Mouse (Mus musculus) embryonic stem cell, embryonic (primary cell): ENCODE data around the gene Kif5c.

Source experiments
- CTCF ChIA-PET, 4 experiments: fragments of 300-600 bp in 2 of 4; fragments of 350-600 bp in 2 of 4; sonication (Branson Sonifier 250); formaldehyde crosslinking; loops; one replicate each; lab custom pipeline; 2022; ENCODE audit warnings: inconsistent platforms in 2 of 4; lab: Charles Lee
- POLR2A ChIA-PET, 4 experiments: fragments of 300-600 bp in 2 of 4; fragments of 350-600 bp in 2 of 4; sonication (Branson Sonifier 250); formaldehyde crosslinking; loops; one replicate each; lab custom pipeline; 2022; ENCODE audit warnings: antibody characterized with exemption in 4 of 4, inconsistent platforms in 1 of 4; lab: Charles Lee

Kif5c gene

GRCm38 (mm10) chr2:49616765-49617164, 2.3 kb upstream of the Kif5c start:
- ChIA-PET CTCF (no interaction called here), POLR2A (interaction anchor here in 1 of 4 experiments (0.6 kb wide), 1 partner anchor 26 kb away, joined by 4 read pairs; no protein-coding TSS in a partner anchor)

- POLR2A ChIA-PET = no interaction called here
These were observed 823 bp downstream of the Kif5c start for GRCm38 (mm10) chr2:49619719-49620522.

GRCm38 (mm10) chr2:49620626-49621117, 1.6 kb downstream of the Kif5c start:
- ChIA-PET POLR2A (no interaction called here), CTCF (no interaction called here)

More at GRCm38 (mm10) chr2:49619719-49620522, 823 bp downstream of the Kif5c start:
- CTCF ChIA-PET = no interaction called here

GRCm38 (mm10) chr2:49621234-49621633, 2.1 kb downstream of the Kif5c start:
- ChIA-PET POLR2A (interaction anchor here in 1 of 4 experiments (0.7 to 1.5 kb wide), 3 partner anchors 32 to 502 kb away, joined by 3 read pairs; no protein-coding TSS in a partner anchor), CTCF (no interaction called here)

GRCm38 (mm10) chr2:49625581-49625980, 6.5 kb downstream of the Kif5c start:
- ChIA-PET CTCF (no interaction called here), POLR2A (no interaction called here)

- CTCF ChIA-PET = no interaction called here
- POLR2A ChIA-PET = interaction anchor here in 1 of 4 experiments (0.6 kb wide), 1 partner anchor 31 kb away, joined by 7 read pairs; no protein-coding TSS in a partner anchor
These were observed 8.5 kb downstream of the Kif5c start for GRCm38 (mm10) chr2:49627611-49628010.

GRCm38 (mm10) chr2:49628094-49628705, 9.1 kb downstream of the Kif5c start:
- CTCF ChIA-PET = no interaction called here
- POLR2A ChIA-PET = interaction anchor here in 1 of 4 experiments (0.7 kb wide), 1 partner anchor 19 kb away, joined by 3 read pairs; no protein-coding TSS in a partner anchor

GRCm38 (mm10) chr2:49629181-49629580, 10.1 kb downstream of the Kif5c start:
- ChIA-PET POLR2A (interaction anchor here in 1 of 4 experiments (0.7 kb wide), 1 partner anchor 18 kb away, joined by 3 read pairs; no protein-coding TSS in a partner anchor), CTCF (no interaction called here)

- ChIA-PET CTCF (no interaction called here), POLR2A (interaction anchor here in 1 of 4 experiments (0.9 kb wide), 1 partner anchor 36 kb away, joined by 3 read pairs; no protein-coding TSS in a partner anchor)
These were observed 11.5 kb downstream of the Kif5c start for GRCm38 (mm10) chr2:49630636-49631035.

GRCm38 (mm10) chr2:49633231-49633630, 14.1 kb downstream of the Kif5c start:
- CTCF ChIA-PET = no interaction called here
- POLR2A ChIA-PET = no interaction called here

- CTCF ChIA-PET = no interaction called here
These were observed 23.7 kb downstream of the Kif5c start for GRCm38 (mm10) chr2:49642761-49643160.

GRCm38 (mm10) chr2:49643756-49644155, 24.7 kb downstream of the Kif5c start:
- POLR2A ChIA-PET = interaction anchor here in 1 of 4 experiments (1.2 kb wide), 1 partner anchor 12 kb away, joined by 3 read pairs; no protein-coding TSS in a partner anchor
- CTCF ChIA-PET = interaction anchor here in 1 of 4 experiments (0.6 kb wide), 1 partner anchor 100 kb away, joined by 3 read pairs; no protein-coding TSS in a partner anchor

More at GRCm38 (mm10) chr2:49642761-49643160, 23.7 kb downstream of the Kif5c start:
- POLR2A ChIA-PET = interaction anchor here in 2 of 4 experiments (0.5 to 0.6 kb wide), 2 partner anchors 26 to 76 kb away, joined by 3 to 4 read pairs; no protein-coding TSS in a partner anchor

- CTCF ChIA-PET = no interaction called here
- POLR2A ChIA-PET = no interaction called here
These were observed 28.5 kb downstream of the Kif5c start for GRCm38 (mm10) chr2:49647591-49647990.

GRCm38 (mm10) chr2:49648344-49648743, 29.2 kb downstream of the Kif5c start:
- ChIA-PET CTCF (no interaction called here), POLR2A (no interaction called here)

GRCm38 (mm10) chr2:49648806-49649205, 29.7 kb downstream of the Kif5c start:
- POLR2A ChIA-PET = interaction anchor here in 1 of 4 experiments (1.0 kb wide), 1 partner anchor 287 kb away, joined by 3 read pairs; no protein-coding TSS in a partner anchor
- CTCF ChIA-PET = no interaction called here

GRCm38 (mm10) chr2:49649211-49649610, 30.1 kb downstream of the Kif5c start:
- CTCF ChIA-PET = no interaction called here
- POLR2A ChIA-PET = interaction anchor here in 1 of 4 experiments (0.6 to 1.0 kb wide), 2 partner anchors 92 to 287 kb away, joined by 3 to 5 read pairs; no protein-coding TSS in a partner anchor

- ChIA-PET CTCF (no interaction called here), POLR2A (interaction anchor here in 1 of 4 experiments (0.6 kb wide), 1 partner anchor 15 kb away, joined by 3 read pairs; no protein-coding TSS in a partner anchor)
These were observed 32.6 kb downstream of the Kif5c start for GRCm38 (mm10) chr2:49651737-49652136.

GRCm38 (mm10) chr2:49654606-49655005, 35.5 kb downstream of the Kif5c start:
- POLR2A ChIA-PET = interaction anchor here in 1 of 4 experiments (1.6 kb wide), 1 partner anchor 203 kb away, joined by 3 read pairs; no protein-coding TSS in a partner anchor

More at GRCm38 (mm10) chr2:49654606-49655005, 35.5 kb downstream of the Kif5c start:
- CTCF ChIA-PET = no interaction called here
